Mouse (Mus musculus) spleen, postnatal 4 days (tissue): ENCODE results near the gene Numa1.
"Not testable (repeated sequence)": the region's sequence is repeated elsewhere in the genome, so short reads cannot be mapped to it uniquely, and the experiment has no call there.

Experiments
- DNase-seq, 2 experiments: peaks; one replicate each; pipeline ENCODE4 v3.0.0; 2022; ENCODE audit warnings: low spot score in 2 of 2

Gene Numa1

DNA sequence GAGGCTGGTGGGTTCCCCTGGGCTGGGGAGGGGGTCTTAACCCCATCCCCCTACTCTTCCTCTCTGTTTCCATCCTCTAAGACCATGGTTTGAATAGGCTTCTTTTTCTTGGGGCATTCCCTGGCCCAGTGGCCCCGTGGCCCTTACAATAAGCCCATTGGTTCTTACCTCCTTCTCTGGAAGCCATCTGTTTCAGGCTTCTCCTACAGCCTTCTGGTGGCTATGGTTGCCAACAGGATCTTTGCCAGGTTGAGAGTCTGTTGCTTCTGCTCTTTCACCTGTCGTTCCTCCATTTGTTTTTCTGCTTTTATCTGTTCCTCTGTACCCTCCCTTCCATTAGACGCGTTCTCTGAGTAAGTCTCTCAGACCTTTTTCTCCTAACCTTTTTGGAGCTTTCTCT lies 3.7 kb downstream of the Numa1 start:
- DNase-seq, result no peak

DNA sequence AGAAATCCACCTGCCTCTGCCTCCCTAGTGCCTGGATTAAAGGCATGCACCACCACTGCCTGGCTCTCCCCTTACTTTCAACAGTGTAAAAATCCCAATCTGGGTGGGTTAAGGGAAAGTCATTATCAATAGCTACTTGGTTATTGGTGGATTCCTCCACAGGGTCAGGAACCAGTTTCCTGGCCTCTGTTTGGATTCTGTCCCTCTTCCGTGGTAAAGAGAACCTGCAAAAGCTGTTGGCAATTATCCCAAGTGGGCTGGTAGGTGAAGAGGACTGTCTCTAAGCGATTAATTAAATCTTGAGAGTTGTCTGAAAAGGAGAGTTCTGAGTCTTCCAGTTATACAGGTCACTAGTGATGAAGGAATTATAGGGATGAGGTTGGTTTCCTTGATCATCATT lies 4.4 kb downstream of the Numa1 start:
- DNase-seq, result no peak

DNA sequence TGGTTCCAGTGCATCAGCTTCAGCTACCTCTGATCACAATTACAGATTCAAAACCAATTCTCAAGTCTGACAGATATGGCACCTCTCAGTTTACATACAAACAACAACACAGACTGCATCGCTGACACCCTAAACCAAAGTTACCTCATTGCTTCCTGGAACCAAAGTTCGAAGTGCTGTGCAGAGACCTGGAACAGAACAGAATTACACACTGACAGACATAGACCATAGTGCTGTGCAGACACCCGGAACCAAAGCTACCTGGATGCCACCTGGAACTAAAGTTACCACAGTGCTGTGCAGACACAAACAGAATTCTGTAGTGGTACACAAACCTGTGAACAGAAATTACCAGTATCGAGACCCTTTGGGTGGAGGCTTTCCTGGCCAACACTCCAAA lies 5.8 kb downstream of the Numa1 start:
- no peak for DNase-seq

DNA sequence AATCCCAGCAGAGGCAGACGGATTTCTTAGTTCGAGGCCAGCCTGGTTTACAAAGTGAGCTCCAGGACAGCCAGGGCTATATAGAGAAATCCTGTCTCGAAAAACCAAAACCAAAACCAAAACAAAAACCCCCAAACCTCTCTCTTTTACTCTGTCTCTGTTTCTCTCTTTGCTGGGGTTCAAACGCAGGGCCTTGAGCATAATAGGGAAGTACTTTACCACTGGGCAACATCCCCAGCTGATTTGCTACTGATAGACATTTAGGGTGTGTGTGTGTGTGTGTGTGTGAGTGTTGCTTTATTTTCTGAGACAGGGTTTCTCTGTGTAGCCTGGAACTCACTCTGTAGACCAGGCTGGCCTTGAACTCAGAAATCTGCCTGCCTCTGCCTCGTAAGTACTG lies 15.1 kb downstream of the Numa1 start:
- not testable (repeated sequence) for DNase-seq

DNA sequence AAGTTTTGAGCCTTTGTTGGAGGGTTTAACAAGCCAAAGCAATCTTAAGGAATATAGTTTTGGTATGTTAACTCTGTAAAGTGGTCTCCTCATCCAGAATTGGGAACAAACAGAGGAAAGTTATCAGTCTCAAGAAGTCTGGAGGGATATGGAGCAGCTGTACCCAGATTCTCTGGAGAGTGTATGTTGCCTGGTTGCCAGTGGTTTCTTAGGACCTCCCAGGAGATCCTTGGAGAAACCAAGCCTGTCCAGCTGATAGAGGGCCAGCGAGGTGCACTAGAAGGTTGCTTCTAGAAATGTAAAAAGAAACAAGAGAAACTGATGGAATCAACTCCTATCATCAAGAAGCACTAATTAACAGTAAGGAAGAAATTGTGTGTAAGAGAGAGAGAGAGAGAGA lies 17.7 kb downstream of the Numa1 start:
- no peak for DNase-seq

DNA sequence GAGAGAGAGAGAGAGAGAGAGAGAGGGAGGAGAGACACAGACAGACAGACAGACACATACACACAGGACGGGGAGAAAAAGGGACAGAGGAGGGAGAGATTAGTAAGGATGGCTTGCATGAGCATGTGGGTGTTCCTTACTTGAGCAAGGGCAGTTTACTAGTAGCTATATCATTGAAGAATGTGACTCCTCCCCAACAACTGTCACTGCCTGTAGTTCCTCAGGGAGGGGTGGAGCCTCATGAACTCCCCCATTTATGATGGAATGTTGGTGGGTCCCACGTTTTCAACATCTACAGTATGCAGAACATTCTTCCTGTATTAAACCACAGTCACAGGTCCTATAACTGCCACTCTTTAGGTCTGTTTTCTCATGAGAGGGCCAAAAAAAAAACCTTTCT lies 18.2 kb downstream of the Numa1 start:
- DNase-seq, result no peak

DNA sequence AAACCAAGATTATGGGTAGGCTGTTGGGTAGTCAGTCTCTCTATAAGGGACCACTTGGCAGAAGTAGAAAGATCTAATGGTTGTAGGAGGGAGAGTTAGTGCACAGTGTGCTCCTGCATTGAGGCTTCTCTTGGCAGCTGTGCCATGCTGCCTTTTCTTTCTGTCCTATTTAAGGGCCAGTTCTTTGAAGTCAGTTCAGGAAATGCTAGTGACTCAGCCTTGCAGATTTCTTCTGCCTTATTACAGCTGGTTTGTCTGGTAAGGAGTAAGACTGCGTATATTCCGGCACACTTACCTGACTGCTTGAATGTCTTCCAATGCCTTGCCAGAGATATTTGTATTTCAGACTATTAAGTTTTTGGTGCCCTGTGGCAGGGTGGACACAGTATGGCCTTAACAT lies 20.3 kb downstream of the Numa1 start:
- no peak for DNase-seq

DNA sequence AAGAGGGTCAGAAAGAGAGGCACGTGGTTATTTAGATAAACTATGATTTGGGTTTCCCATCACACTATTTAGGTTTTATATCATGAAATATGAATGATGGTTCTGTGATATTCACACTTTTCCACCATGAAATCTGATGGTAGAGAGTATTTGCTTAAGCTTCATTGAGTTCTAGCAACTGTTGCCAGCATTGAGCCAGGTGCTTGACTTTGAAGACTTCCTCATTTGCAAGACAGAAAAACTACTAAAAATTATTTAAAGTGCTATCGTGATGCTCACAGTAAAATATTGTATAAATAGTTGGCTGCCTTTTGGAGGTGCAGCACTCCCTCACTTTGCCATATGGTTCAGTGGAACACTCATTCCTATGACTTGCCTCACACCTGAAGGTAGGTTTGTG lies 21.4 kb downstream of the Numa1 start:
- DNase-seq, result no peak

DNA sequence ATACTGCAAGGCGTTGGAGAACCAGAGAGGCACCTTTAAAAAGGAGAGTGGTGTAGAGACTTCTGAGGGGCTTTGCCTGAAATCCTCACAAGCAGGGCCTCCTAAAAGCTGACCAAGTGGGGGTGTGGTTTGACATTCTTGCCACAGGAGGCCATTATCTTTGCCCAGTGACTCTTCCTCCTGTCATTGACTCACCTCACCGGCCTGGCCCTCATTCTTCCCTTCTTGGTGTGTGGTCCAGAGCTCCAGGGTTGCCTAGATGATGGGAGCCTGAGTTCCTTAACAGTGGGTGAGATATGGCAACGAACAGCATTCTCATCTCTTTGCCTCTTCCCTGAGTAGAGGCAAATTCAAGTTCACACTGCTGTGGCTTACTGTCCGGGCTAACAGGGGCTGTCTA lies 22.0 kb downstream of the Numa1 start:
- no peak for DNase-seq

DNA sequence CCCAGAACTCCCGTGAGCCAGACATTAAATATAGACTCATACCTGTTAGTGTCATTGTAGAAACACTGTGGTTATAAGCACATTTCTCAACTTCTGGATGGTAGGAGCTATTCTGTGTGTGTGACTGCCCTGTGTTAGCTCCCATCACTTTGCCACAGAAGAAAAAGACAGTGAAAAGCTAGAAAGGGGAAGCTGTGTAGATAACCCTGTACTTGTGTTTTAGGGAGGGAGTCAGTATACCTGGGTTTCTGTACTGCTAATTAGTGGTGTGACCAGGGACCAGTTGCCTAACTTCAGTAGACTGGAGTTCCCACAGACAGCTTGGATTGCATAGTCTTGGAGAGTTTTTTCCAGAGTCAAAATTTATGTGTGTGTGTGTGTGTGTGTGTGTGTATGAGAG lies 22.6 kb downstream of the Numa1 start:
- DNase-seq, result no peak

DNA sequence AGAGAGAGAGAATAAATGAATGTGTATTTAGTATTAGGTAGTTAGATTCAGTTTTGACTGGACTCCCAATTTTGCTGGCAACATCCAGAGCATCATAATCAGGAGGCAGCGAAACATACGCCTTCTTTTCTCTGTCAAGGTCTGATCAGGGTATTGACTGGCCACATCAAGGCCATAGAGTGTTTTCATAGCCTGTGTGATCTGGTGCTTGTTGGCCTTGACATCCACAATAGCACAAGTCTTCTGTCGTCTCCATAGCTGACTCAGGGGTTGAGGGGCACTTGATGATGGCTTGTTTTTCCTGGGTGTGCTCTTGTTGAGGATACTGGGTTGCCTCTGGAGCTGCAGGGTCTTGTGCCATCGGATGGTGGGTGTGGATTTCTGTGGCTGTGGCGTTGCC lies 23.0 kb downstream of the Numa1 start:
- no peak for DNase-seq

DNA sequence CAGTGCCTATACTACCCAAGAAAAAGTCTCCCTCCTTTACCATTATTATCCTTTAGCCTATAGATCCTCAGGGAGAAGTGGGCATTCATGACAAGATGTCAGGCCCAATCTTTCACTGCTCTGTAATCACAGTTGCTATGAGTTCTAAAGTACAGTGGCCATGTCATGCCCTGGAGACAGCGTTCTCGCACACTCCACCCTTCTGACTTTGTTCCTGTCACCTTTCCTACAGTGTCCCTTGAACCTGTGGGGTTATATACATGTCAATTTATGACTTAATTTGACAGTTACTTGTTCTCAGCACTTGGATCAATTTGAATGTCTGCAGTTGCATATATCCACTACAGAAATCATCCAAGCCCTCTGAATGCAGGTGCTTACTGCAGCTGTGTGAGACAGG lies 28.9 kb downstream of the Numa1 start:
- DNase-seq, result no peak

DNA sequence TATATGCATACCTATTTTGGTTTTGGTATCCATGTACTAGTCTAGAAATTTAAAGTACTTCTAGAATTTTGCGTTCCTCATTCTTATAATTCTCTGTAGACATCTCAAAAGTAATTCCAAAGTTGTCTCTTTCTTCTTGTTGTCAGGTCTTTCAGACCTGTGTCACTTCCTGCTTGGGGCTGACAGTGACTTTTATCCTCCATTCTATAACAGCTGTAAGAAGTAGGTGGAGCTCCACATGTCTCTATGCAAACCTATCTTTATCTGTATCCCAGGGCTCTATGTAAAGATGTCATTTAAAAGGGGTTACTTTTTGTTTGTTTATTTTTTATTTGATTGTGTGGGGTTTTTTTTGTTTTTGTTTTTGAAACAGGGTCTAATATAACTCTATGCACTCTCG lies 29.7 kb downstream of the Numa1 start:
- no peak for DNase-seq

DNA sequence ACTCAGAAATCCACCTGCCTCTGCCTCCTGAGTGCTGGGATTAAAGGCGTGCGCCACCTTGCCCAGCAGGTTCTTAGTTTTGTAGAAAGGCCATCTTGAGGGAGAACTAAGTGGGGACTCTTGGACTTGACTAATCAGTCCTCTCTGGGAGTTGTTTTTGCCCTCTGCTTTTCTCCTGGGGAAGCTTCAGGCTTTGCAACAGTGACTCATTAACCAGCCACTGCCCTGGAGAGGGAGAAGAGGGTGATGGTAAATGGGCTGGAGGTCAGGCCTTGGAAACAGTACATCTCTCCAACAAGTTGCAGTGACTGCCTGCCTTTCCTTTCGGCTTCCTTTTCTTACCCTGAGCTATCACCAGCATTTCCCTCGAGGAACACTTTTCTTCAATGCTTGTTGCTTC lies 30.6 kb downstream of the Numa1 start:
- no peak for DNase-seq

DNA sequence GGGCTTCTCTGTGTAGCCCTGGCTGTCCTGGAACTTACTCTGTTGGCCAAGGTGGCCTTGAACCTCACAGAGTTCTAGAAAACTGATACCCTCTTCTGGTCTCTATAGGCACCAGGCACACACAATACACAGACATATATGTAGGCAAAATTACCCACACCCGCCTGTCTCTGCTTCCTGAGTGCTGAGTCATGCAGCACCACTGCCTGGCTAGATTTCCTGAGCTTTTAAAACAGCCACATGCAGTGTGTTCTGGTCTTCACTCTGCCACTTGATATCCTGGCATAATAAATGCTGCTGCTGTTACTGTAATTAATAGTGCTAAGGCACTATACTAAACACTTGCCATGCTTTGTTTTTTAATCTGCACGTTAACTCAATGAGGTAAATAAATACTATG lies 31.7 kb downstream of the Numa1 start:
- no peak for DNase-seq

DNA sequence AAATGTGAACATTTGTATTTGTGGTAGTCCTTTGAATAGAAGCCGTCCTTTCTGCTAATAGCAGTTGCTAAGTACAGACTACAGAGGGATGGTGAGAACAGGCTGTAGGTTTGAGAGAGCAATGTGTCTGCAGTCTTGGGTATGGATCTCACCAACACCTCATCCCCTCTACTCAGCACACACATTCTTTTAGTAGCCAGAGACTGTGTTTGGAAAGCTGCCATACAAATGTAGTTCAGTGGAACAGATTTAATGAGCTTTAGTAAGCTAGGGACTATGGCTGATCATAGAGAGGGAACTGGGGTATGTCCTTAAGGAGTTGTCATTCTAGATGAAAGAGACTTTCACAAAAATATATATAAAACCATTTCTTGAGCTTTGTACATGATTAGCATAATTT lies 33.3 kb downstream of the Numa1 start:
- no peak for DNase-seq

DNA sequence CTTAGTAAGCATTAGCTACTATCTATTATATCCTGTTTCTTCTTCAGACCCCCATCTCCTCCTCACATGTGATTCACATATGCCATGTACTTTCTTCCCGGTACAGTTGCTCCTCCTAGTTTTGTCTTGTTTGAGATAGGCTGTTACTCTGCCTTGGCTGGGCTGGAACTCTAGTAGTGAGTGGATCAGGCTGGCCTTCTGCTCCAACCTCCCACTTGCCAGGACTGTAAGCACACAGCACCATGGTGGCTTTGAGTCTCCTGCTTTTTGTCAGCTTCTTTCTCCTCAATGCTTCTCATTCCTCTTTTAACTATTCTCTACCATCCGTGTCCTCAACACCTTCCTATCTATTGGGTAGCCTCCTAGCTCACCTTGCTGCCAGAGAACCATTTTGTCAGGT lies 34.8 kb downstream of the Numa1 start:
- DNase-seq, result no peak

DNA sequence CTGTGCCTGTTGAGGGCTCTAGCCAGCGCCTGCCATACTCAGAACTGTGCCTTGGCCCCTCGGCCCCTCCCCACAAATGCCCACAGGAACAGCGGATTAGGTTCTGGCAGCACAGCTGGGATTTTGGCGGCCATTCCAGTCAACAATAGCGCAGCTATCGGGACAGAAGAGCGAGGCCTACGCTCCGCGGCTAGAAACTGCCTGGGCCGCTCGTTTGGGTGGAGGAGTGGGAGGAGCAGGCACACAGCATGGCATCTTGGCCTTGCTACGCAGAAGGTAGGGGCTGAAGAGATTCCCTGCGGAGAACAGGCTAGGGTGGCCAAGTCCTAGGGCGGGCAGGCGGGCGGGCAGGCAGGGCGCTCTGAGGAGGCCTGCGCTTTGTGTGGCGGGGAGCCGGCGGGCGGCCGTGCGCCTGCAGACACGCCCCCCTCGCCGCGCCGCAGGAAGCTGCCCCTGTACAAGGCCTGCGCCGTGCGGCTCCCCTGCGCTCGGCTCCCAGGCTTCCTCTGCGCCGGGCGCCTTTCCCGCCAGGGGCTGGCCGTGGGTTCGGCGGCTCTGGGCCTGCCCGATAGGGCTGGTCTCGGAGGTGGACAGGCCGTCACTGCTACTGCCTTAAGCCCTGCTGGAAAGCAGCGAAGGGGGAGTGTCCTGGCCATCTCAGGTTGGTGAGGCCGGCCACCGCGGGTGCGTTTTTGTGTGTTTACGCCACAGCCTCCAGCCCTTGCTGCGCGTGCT lies 36.0 kb downstream of the Numa1 start:
- peak; percentile 73 to 88 for DNase-seq

DNA sequence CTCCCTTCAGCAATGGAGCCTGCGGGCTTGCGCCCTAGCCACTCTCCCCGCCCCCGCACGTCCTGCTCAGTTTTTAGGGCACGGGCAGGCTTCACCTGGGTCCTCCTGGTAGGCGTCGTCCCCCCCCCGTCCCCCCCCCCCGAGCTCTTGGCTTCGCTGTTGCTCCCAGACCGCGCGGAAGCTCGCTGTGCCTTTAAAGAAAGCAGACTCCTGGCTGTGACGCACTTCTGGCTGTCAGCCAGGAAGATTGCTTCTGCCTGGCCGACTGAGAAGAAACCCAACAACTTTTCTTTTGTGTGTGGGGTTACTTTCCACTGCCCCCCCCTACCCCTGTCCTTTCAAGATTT lies 36.5 kb downstream of the Numa1 start:
- peak; percentile 81 to 89 for DNase-seq

DNA sequence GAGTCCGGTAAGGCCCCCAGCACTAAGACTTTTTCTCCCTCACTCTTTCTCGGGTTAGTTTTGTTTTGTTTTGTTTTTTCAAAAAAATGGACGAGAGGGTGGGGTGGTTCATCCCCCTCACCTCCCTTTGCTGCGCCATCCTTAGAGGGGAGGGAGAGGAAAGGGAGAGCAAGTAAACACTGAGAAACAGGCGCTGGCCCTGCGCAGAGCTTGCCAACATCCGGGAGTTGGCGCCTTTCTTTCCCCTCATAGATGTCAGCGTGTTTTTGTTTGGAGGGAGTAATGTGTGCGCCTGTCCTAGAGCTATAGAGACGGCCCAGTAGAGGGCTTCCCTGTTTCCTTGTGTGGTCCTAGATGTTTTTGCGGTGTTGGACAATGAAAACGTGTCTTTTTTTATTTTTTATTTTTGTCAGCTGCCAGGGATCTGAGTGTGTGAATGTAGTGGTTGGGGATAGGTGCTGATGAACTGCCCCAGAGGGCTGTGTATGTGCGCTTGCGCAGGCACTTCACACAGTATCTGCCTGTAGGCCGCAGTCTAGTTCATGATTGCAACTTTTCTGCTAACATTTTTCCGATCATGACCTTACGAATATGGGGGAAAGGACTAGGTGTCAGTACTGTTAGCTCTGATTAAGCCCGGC lies 37.0 kb downstream of the Numa1 start:
- DNase-seq, result peak; percentile 42 to 77

DNA sequence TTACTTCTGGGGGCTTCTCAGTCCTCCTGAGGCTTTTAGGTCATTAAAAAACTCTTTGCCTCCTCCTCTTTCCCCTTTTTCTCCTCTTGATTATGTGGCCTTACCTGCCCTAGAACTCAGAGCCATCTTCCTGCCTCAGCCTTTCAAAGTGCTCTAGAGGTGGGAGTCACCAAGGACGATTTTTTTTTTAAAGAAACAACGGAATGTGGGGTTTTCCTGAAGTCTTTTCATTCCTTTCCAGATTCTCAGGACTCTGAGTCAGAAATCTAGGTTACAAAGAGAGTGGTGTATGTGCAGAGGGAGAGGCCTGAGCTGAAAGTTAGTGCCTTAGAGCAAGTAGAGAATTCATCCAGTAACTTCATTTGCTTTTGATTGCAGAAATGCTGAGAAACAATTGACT lies 37.8 kb downstream of the Numa1 start:
- DNase-seq, result no peak

DNA sequence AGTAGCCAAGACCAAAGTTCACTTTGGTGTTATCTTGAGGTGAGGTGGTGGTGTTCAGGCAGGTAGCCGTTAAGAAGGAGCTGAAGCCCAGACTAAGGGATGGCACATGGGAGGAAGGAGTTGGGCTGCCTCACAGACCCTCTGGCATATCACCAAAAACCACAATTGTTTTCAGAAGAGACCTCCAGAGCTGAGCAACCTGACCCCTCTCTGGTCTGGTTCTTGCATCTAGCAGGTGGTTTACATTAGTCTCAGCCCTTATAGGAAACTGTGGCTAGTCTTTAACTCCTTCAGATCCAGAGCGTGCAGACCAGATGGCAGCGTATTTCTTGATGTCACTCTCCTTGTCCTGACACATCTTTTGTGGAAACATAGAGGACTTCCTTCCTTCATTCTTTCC lies 39.8 kb downstream of the Numa1 start:
- no peak for DNase-seq

DNA sequence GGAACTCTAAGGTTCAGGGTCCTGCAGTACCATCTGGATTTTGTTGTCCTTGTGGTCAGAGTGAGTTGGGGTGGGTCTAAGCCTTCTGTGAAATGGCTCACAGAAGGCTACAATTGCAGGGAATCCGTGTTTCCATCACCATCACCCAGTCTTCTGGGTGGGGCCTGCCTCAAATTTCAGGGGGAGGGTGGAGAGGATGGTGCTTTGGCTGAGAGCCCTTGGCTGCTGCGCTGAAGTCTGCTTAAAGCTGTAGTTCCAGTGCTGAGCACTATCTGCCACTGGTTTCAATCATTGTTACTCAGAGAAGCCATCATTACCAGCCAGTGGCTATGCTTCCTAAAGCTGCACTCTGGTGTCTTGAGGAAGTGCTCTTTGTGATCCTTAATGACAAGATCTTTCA lies 40.6 kb downstream of the Numa1 start:
- no peak for DNase-seq

DNA sequence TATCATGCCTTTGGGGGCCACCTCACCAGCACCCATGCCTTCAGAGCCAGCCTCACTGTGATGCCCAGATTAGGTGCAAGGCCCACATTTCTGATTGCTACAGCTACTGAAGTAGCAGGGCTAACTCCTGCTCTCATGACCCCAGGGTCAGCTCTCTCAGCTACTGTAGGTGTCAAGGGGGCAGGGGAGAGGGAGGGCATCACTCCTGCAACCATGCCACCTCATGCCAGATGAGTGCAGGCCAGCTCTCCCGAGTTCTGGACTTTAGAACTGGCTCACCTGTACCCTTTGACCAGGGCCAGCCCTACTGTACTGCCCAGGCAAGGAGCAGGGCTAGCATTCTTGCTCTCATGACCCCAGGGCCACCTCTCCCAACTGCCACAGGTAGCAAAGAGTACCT lies 48.8 kb downstream of the Numa1 start:
- no peak for DNase-seq
